Mouse (Mus musculus): ENCODE measurements at regions not wholly inside any gene's neighbourhood (a gene's known extent, or its start where the extent isn't known, plus 50 kb on each side); places are given as distances from the start of the nearest gene placed in this dataset.

DNA sequence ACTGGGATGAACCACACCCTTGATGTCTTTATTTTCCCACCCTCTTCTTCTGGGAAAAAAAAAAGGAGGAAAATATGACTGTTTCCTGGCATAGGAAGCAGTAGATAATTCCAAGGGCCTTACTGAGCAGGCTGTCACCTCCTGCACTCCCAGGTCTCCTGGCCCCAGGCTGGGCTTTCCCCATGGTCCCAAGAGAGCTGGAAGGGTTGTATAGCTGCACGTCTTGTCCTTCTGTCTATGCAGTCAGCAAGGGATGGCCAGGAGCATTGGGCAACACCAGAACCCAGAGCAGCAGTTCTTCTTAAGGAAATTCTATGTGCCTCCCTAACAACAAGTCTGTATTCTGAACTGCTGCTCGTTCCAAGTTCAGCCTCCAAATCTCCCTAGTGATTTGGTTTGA, 185.7 kb upstream of the Ttc29 start:
- no peak overlapping the region for H3K4me3 ChIP-seq (ENCODE audit: low read depth, low read length)
- ATAC-seq (ENCODE audit: low read depth) = no peak
- no peak overlapping the region for H3K27ac ChIP-seq (replicated peaks; ENCODE audit: low read depth, low read length)
- no peaks in the 10 kb centered on the region for H3K36me3 ChIP-seq (ENCODE audit: control insufficient read depth, insufficient read depth, low read length)
- no peak overlapping the region for H3K4me2 ChIP-seq (ENCODE audit: low read depth, low read length)
- H3K27me3 ChIP-seq (replicated peaks; ENCODE audit: control insufficient read depth, insufficient read depth, low read length) = no peaks in the 10 kb centered on the region
- H3K9ac ChIP-seq (ENCODE audit: low read depth, low read length) = no peak overlapping the region
- H3K4me1 ChIP-seq (ENCODE audit: control insufficient read depth, insufficient read depth, low read length) = peaks cover 24% of the 10 kb centered on the region
- 80% methylated on average over 2 of the region's 2 CpGs for WGBS
- no peak for DNase-seq (ENCODE audit: low spot score)
- no peaks in the 10 kb centered on the region for H3K9me3 ChIP-seq (ENCODE audit: control insufficient read depth, low read length)

DNA sequence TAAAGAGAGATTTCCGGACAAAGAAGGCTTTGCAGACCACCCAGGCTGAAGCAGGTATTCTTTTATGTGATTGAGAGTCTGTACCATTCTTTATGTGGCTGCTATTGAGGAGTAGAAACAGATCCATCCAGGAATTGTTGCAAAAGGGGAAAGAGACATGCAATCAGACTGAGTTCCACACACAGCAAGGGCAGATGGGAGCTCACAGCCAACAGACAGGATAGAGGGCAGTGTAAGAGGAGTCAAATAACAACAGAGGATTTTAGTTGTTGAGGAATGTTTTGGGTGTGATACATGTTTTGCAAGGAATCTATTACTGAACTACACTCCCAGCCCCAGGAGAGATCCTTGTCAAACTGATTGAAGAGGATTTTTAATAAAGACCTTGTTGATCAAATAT, 184.2 kb upstream of the Ttc29 start:
- Histone ChIP-seq H3K27ac (replicated peaks; ENCODE audit: low read depth, low read length) (no peak overlapping the region), H3K4me1 (ENCODE audit: control insufficient read depth, insufficient read depth, low read length) (peaks cover 15% of the 10 kb centered on the region), H3K27me3 (replicated peaks; ENCODE audit: control insufficient read depth, insufficient read depth, low read length) (no peaks in the 10 kb centered on the region), H3K9ac (ENCODE audit: low read depth, low read length) (no peak overlapping the region), H3K9me3 (ENCODE audit: control insufficient read depth, low read length) (no peaks in the 10 kb centered on the region), H3K36me3 (ENCODE audit: control insufficient read depth, insufficient read depth, low read length) (no peaks in the 10 kb centered on the region), H3K4me2 (ENCODE audit: low read depth, low read length) (no peak overlapping the region), H3K4me3 (ENCODE audit: low read depth, low read length) (no peak overlapping the region)
- ATAC-seq (ENCODE audit: low read depth) (no peak), DNase-seq (ENCODE audit: low spot score) (no peak)
- WGBS = 67% methylated on average over 1 of the region's 1 CpGs

DNA sequence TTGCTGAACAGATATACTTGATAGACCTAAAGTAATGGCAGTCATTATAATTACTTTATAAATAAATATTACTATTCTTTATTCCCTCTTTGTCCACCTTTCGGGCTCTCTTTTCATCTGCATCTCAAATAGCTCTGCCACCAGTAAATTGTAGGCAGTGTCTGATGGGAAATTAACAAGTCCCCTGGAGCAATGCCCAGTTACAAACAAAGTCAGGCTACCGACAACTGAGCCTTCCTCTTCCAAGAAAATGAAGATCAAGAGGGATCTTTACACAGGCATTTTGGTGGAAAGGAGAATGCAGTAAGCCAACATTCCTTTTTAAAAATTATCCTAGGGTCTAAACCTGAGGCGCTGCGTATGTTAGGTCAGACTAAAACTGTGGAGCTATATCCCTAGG, 181.3 kb upstream of the Ttc29 start:
- Histone ChIP-seq H3K4me3 (ENCODE audit: low read depth, low read length) (no peak overlapping the region), H3K4me2 (ENCODE audit: low read depth, low read length) (no peak overlapping the region), H3K9me3 (ENCODE audit: control insufficient read depth, low read length) (no peaks in the 10 kb centered on the region), H3K27me3 (replicated peaks; ENCODE audit: control insufficient read depth, insufficient read depth, low read length) (no peaks in the 10 kb centered on the region), H3K9ac (ENCODE audit: low read depth, low read length) (no peak overlapping the region), H3K36me3 (ENCODE audit: control insufficient read depth, insufficient read depth, low read length) (no peaks in the 10 kb centered on the region), H3K4me1 (ENCODE audit: control insufficient read depth, insufficient read depth, low read length) (peaks cover 19% of the 10 kb centered on the region), H3K27ac (replicated peaks; ENCODE audit: low read depth, low read length) (no peak overlapping the region)
- no peak for DNase-seq (ENCODE audit: low spot score)
- WGBS = 60% methylated on average over 4 of the region's 4 CpGs
- no peak for ATAC-seq (ENCODE audit: low read depth)

DNA sequence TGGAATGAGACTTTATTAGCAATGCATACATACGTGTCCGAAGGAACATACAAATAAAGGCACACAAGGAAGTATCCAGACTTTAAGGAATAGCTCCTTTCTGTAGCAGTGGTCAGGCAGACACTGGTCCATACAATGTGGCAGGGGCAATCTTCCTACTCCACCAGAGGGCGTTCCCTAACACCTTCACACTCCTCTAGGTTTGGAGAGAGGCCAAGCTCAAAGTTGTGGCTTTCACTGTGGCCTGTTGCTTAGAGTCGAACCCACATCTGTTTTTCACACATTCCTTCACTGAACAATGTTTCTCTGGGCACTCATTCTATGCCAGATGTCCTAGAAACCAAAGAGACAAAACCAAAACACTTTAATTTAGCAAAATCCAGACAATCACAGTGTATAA, 178.4 kb upstream of the Ttc29 start:
- H3K9me3 ChIP-seq (ENCODE audit: control insufficient read depth, low read length) = no peaks in the 10 kb centered on the region
- H3K4me1 ChIP-seq (ENCODE audit: control insufficient read depth, insufficient read depth, low read length) = peaks cover 19% of the 10 kb centered on the region
- no peak overlapping the region for H3K4me2 ChIP-seq (ENCODE audit: low read depth, low read length)
- no peak overlapping the region for H3K27ac ChIP-seq (replicated peaks; ENCODE audit: low read depth, low read length)
- H3K9ac ChIP-seq (ENCODE audit: low read depth, low read length) = no peak overlapping the region
- no peaks in the 10 kb centered on the region for H3K36me3 ChIP-seq (ENCODE audit: control insufficient read depth, insufficient read depth, low read length)
- 68% methylated on average over 4 of the region's 4 CpGs for WGBS
- no peaks in the 10 kb centered on the region for H3K27me3 ChIP-seq (replicated peaks; ENCODE audit: control insufficient read depth, insufficient read depth, low read length)
- DNase-seq (ENCODE audit: low spot score) (no peak), ATAC-seq (ENCODE audit: low read depth) (no peak)
- no peak overlapping the region for H3K4me3 ChIP-seq (ENCODE audit: low read depth, low read length)

DNA sequence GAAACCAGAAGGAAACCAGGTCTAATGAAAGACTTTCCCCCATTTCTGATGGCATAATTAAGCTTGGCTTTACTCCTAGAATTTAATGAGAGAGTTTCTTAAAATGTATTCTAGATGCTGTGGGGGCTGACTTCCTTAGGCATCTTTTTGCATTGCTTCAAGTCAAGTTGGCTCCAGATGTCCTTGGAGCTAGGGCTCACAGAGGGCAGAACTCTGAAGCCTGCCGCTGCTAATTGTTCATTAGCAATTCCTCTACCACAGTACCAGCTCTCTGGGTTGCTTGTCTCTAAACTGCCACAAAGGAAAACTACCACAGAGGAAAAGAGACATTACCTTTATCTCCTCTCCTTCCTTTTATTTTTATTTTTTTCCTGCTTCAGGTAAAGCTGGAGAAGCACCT, 175.9 kb upstream of the Ttc29 start:
- H3K4me1 ChIP-seq (ENCODE audit: control insufficient read depth, insufficient read depth, low read length) = peaks cover 5% of the 10 kb centered on the region; the same call in 1 of the 2 replicates
- WGBS = 31% methylated on average over 1 of the region's 1 CpGs

DNA sequence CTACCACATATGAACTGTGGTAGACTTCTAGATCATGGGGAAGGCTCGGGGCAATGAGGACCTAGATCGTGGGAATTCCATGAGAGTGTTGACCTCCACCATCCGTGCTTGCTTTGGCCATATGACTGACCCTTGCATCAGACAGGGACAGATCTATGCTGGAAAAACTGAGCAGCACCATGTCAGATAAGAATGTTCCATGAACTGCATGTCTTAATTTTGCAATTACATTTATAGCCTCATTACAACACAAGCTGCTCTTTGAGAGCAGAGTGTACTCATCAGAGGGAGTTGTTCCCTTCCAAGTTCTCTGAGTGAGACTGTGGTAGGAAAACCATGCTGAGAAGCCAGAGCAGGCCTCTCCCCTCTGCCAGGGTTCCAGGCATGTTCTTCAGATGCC, 166.4 kb upstream of the Ttc29 start:
- Histone ChIP-seq H3K9me3 (ENCODE audit: control insufficient read depth, low read length) (0 out of 2 replicates have a peak, but pooled peaks cover 3% of the 10 kb centered on the region), H3K9ac (ENCODE audit: low read depth, low read length) (no peak overlapping the region), H3K36me3 (ENCODE audit: control insufficient read depth, insufficient read depth, low read length) (no peaks in the 10 kb centered on the region), H3K4me3 (ENCODE audit: low read depth, low read length) (no peak overlapping the region), H3K27me3 (replicated peaks; ENCODE audit: control insufficient read depth, insufficient read depth, low read length) (no peaks in the 10 kb centered on the region), H3K4me1 (ENCODE audit: control insufficient read depth, insufficient read depth, low read length) (0 out of 2 replicates have a peak, but pooled peaks cover 3% of the 10 kb centered on the region), H3K27ac (replicated peaks; ENCODE audit: low read depth, low read length) (no peak overlapping the region), H3K4me2 (ENCODE audit: low read depth, low read length) (no peak overlapping the region)
- DNase-seq (ENCODE audit: low spot score) (no peak), ATAC-seq (ENCODE audit: low read depth) (no peak)
- WGBS = 89% methylated on average over 3 of the region's 3 CpGs

More for the DNA sequence above, 175.9 kb upstream of the Ttc29 start:
- no peak for ATAC-seq (ENCODE audit: low read depth)
- no peak overlapping the region for H3K27ac ChIP-seq (replicated peaks; ENCODE audit: low read depth, low read length)
- no peak overlapping the region for H3K4me2 ChIP-seq (ENCODE audit: low read depth, low read length)
- no peaks in the 10 kb centered on the region for H3K36me3 ChIP-seq (ENCODE audit: control insufficient read depth, insufficient read depth, low read length)
- H3K9ac ChIP-seq (ENCODE audit: low read depth, low read length) = no peak overlapping the region
- peak; percentile 50 for DNase-seq (ENCODE audit: low spot score)
- H3K9me3 ChIP-seq (ENCODE audit: control insufficient read depth, low read length) = no peaks in the 10 kb centered on the region
- no peak overlapping the region for H3K4me3 ChIP-seq (ENCODE audit: low read depth, low read length)
- H3K27me3 ChIP-seq (replicated peaks; ENCODE audit: control insufficient read depth, insufficient read depth, low read length) = no peaks in the 10 kb centered on the region

DNA sequence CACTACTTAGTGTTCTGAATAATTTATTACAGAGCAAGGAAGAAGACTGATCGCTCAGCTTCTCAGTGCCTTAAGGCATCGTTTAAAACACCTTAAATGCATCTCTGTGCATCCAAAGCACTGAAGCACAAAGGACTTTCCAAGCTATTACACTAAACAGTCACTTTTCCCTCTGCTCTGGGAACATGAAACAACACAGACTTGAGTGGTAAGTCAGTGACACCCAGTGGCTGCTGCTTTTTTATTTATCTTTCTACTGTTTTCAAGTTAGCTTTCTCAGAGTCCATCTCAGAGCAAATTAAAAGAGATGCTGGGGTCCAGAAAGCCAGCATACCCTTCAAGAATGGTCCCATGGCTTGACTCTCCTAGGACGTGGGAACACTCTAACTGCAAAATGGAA, 162.3 kb upstream of the Ttc29 start:
- H3K4me1 ChIP-seq (ENCODE audit: control insufficient read depth, insufficient read depth, low read length) = 0 out of 2 replicates have a peak, but pooled peaks cover 3% of the 10 kb centered on the region
- no peak overlapping the region for H3K27ac ChIP-seq (replicated peaks; ENCODE audit: low read depth, low read length)
- no peak overlapping the region for H3K4me3 ChIP-seq (ENCODE audit: low read depth, low read length)
- 62% methylated on average over 3 of the region's 3 CpGs for WGBS
- no peaks in the 10 kb centered on the region for H3K9me3 ChIP-seq (ENCODE audit: control insufficient read depth, low read length)
- ATAC-seq (ENCODE audit: low read depth) (no peak), DNase-seq (ENCODE audit: low spot score) (no peak)
- H3K4me2 ChIP-seq (ENCODE audit: low read depth, low read length) = no peak overlapping the region
- H3K27me3 ChIP-seq (replicated peaks; ENCODE audit: control insufficient read depth, insufficient read depth, low read length) = no peaks in the 10 kb centered on the region
- H3K9ac ChIP-seq (ENCODE audit: low read depth, low read length) = no peak overlapping the region
- no peaks in the 10 kb centered on the region for H3K36me3 ChIP-seq (ENCODE audit: control insufficient read depth, insufficient read depth, low read length)

DNA sequence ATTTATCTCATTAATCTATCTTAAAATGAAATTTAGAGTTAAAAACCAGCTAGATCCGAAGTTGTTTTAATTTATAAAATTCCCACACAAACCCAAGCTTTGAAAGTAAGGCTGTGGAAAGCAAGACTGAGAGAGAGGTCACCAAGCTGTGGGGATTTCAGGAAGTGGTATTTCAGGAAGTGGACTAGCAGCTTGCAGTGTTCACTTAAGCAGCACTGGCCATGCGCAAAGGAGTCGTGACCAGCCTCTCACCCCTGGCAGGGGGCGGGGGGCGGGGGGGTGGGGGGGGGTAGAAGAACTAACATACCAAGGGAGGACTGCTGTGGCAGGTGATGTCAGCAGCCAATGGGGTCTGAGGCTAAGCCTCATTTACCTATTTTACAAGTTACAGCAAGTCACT, 158.7 kb upstream of the Ttc29 start:
- Histone ChIP-seq H3K4me1 (ENCODE audit: control insufficient read depth, insufficient read depth, low read length) (no peaks in the 10 kb centered on the region; the same call in 1 of the 2 replicates), H3K9me3 (ENCODE audit: control insufficient read depth, low read length) (no peaks in the 10 kb centered on the region), H3K36me3 (ENCODE audit: control insufficient read depth, insufficient read depth, low read length) (no peaks in the 10 kb centered on the region), H3K27ac (replicated peaks; ENCODE audit: low read depth, low read length) (no peak overlapping the region), H3K27me3 (replicated peaks; ENCODE audit: control insufficient read depth, insufficient read depth, low read length) (no peaks in the 10 kb centered on the region), H3K4me3 (ENCODE audit: low read depth, low read length) (no peak overlapping the region), H3K9ac (ENCODE audit: low read depth, low read length) (no peak overlapping the region), H3K4me2 (ENCODE audit: low read depth, low read length) (no peak overlapping the region)
- 24% methylated on average over 3 of the region's 5 CpGs for WGBS
- ATAC-seq (ENCODE audit: low read depth) (peak; percentile 56), DNase-seq (ENCODE audit: low spot score) (no peak)

DNA sequence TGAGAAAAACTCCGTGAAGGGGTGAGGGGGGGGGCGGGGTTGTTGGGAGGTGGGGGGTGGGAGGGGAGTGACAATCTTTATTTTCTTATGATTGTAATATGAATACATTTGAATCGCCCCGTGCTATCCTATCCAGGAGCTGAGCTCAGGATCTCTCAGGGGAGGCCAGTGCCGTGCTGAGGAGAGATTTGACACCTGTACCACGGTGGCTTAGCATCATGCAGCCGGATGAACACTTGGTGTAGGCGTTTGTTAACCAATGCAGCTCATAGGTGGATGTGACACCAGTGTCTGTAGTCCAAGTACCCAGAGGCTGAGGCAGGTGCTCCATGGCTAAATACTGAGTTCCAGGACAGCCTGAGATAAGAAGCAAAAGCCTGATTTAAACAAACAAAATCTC, 158.2 kb upstream of the Ttc29 start:
- Histone ChIP-seq H3K36me3 (ENCODE audit: control insufficient read depth, insufficient read depth, low read length) (no peaks in the 10 kb centered on the region), H3K4me2 (ENCODE audit: low read depth, low read length) (no peak overlapping the region), H3K9ac (ENCODE audit: low read depth, low read length) (no peak overlapping the region), H3K9me3 (ENCODE audit: control insufficient read depth, low read length) (no peaks in the 10 kb centered on the region), H3K4me3 (ENCODE audit: low read depth, low read length) (no peak overlapping the region), H3K4me1 (ENCODE audit: control insufficient read depth, insufficient read depth, low read length) (no peaks in the 10 kb centered on the region; the same call in 1 of the 2 replicates), H3K27ac (replicated peaks; ENCODE audit: low read depth, low read length) (no peak overlapping the region), H3K27me3 (replicated peaks; ENCODE audit: control insufficient read depth, insufficient read depth, low read length) (no peaks in the 10 kb centered on the region)
- DNase-seq (ENCODE audit: low spot score) = peak; percentile 46
- ATAC-seq (ENCODE audit: low read depth) = peak; percentile 90; the same call in 1 of the 2 replicates
- WGBS = 18% methylated on average over 8 of the region's 8 CpGs

Data from embryonic facial prominence, embryonic 14.5 days (tissue).